Mouse (Mus musculus): ENCODE data around the gene Pm20d1.

DNA sequence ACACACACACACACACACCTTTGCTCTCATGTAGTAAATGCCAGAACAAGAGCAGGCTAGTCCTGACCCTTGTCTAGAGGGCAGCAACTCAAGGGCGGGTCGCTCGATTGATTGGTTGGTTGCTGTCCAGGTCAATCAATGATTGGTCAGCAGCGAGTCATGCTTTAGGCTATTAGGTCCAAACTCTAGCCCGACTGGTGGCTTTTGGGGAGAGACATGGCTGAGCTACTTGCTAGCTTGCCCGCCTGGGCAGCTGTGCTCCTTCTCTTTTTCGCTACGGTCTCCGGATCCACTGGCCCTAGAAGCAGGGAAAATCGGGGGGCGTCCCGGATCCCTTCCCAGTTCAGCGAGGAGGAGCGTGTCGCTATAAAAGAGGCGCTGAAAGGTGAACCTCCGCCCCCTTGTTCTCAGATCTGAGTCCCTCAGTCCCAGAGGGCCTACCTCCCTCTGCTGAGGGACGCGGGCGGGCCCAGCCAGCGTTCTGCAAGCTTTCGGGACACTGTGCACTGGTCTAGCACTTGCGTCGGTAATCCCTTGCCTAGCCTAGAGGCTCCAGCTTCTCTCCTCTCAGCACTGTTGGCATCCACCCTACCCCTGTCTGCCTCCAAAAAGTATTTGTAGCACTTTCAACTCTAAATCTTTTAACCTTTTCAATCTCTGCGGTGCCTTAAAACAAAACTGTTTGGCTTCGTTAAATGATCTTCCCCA is at the start of gene Pm20d1:
- TF ChIP-seq CTCF (conservative IDR thresholded peaks at IDR 0.05; ENCODE audit: low read length) (no peak), NANOG (IDR thresholded peaks at IDR 0.05; ENCODE audit: borderline replicate concordance, low read length) (no peak), POU5F1 (IDR thresholded peaks at IDR 0.05; ENCODE audit: borderline replicate concordance, low read length) (no peak)

Data from E14TG2a.4 (cell line).